Mouse (Mus musculus) CH12.LX (cell line): ENCODE results near the gene Kri1. TPM values are rescaled to one million over a fixed set of nuclear protein-coding genes. Genes with fewer than 3 reads are reported as not detected.

ENCODE experiments used
- DNase-seq: peaks from one replicate; pipeline ENCODE4 v3.0.0-alpha.2; 2013; ENCODE audit errors: extremely low read depth
- H3K27ac ChIP-seq: 2 replicates; pipeline ENCODE4 v1.5.1; 2012; ENCODE audit warnings: low read depth, mild to moderate bottlenecking, control low read depth, moderate library complexity; ENCODE audit not compliant: insufficient read depth
- H3K27me3 ChIP-seq: replicated peaks from 2 replicates; pipeline ENCODE3; 2012; ENCODE audit warnings: inconsistent platforms
- H3K36me3 ChIP-seq, 2 experiments: replicated peaks in 1 of 2; 2 replicates each; pipeline versions ENCODE3 to v1.6.1; 2012; ENCODE audit warnings: inconsistent platforms in 1 of 2, low read length in 1 of 2, mild to moderate bottlenecking in 1 of 2, mixed read lengths in 1 of 2, moderate library complexity in 1 of 2; ENCODE audit not compliant: control insufficient read depth in 1 of 2, insufficient read depth in 1 of 2
- H3K4me1 ChIP-seq, 2 experiments: 2 replicates each; pipeline ENCODE4 v1.6.1; 2012; ENCODE audit warnings: inconsistent platforms in 1 of 2, moderate library complexity in 1 of 2; ENCODE audit not compliant: insufficient read depth in 2 of 2, control insufficient read depth in 1 of 2
- H3K4me2 ChIP-seq: 2 replicates; pipeline ENCODE4 v1.6.1; 2012; ENCODE audit warnings: low read depth, mild to moderate bottlenecking, control low read depth; ENCODE audit not compliant: poor library complexity, insufficient read depth, severe bottlenecking
- H3K4me3 ChIP-seq, 3 experiments: fragments of 150-350 bp in 1 of 3; sonication (generic) in 1 of 3; replicated peaks in 1 of 3; 2 replicates each; pipeline versions ENCODE3 to v1.5.1; 2011 to 2012; ENCODE audit warnings: low read depth in 2 of 3, low read length in 2 of 3, mild to moderate bottlenecking in 2 of 3, moderate library complexity in 2 of 3, control low read depth in 1 of 3, improper control_type of control experiment in 1 of 3, inconsistent platforms in 1 of 3, mixed read lengths in 1 of 3; ENCODE audit not compliant: poor library complexity in 1 of 3
- H3K79me2 ChIP-seq: replicated peaks from 2 replicates; pipeline ENCODE4 v1.6.1; 2012; ENCODE audit warnings: mild to moderate bottlenecking, moderate library complexity; ENCODE audit not compliant: control insufficient read depth, poor library complexity, insufficient read depth, severe bottlenecking; ENCODE audit errors: extremely low read depth
- H3K9ac ChIP-seq: 2 replicates; pipeline ENCODE4 v1.6.1; 2012; ENCODE audit warnings: low read depth, mild to moderate bottlenecking, control low read depth, moderate library complexity; ENCODE audit not compliant: insufficient read depth
- H3K9me3 ChIP-seq: replicated peaks from 2 replicates; pipeline ENCODE3; 2012; ENCODE audit warnings: low read length, inconsistent platforms, mixed read lengths
- BHLHE40 ChIP-seq: IDR thresholded peaks from 2 replicates; pipeline ENCODE4 v1.6.1; 2011; ENCODE audit warnings: mild to moderate bottlenecking, low read depth, low read length, improper control_type of control experiment
- CTCF ChIP-seq, 2 experiments: IDR thresholded peaks in 1 of 2; conservative IDR thresholded peaks in 1 of 2; 2 replicates each; pipeline ENCODE4 v1.5.1; 2011 to 2012; ENCODE audit warnings: low read depth in 2 of 2, low read length in 2 of 2, improper control_type of control experiment in 1 of 2, inconsistent platforms in 1 of 2, mild to moderate bottlenecking in 1 of 2, moderate library complexity in 1 of 2
- E2F4 ChIP-seq: IDR thresholded peaks from 2 replicates; pipeline ENCODE4 v1.6.1; 2011; ENCODE audit warnings: low read depth, low read length, improper control_type of control experiment; ENCODE audit not compliant: insufficient replicate concordance
- ETS1 ChIP-seq: conservative IDR thresholded peaks from 2 replicates; pipeline ENCODE4 v1.6.1; 2012; ENCODE audit warnings: low read depth, mild to moderate bottlenecking, inconsistent platforms, low read length, improper control_type of control experiment, moderate library complexity
- GABPA ChIP-seq: IDR thresholded peaks from 2 replicates; pipeline ENCODE4 v1.6.1; 2012; ENCODE audit warnings: low read depth, low read length, improper control_type of control experiment, inconsistent platforms; ENCODE audit not compliant: insufficient replicate concordance
- HCFC1 ChIP-seq: IDR thresholded peaks from 2 replicates; pipeline ENCODE4 v1.6.1; 2012; ENCODE audit warnings: low read depth, mild to moderate bottlenecking, inconsistent platforms, low read length, improper control_type of control experiment
- JUN ChIP-seq: IDR thresholded peaks from 2 replicates; pipeline ENCODE4 v1.6.1; 2011; ENCODE audit warnings: low read depth, mild to moderate bottlenecking, low read length, improper control_type of control experiment, moderate library complexity; ENCODE audit not compliant: insufficient read depth
- KAT2A ChIP-seq: IDR thresholded peaks from 2 replicates; pipeline ENCODE4 v1.6.1; 2012; ENCODE audit warnings: low read length, improper control_type of control experiment, inconsistent platforms; ENCODE audit not compliant: insufficient replicate concordance
- MAZ ChIP-seq: IDR thresholded peaks from 2 replicates; pipeline ENCODE4 v1.6.1; 2012; ENCODE audit warnings: low read depth, mild to moderate bottlenecking, inconsistent platforms, low read length, improper control_type of control experiment, moderate library complexity
- MXI1 ChIP-seq: IDR thresholded peaks from 2 replicates; pipeline ENCODE4 v1.6.1; 2011; ENCODE audit warnings: mild to moderate bottlenecking, low read depth, low read length, improper control_type of control experiment
- NRF1 ChIP-seq: IDR thresholded peaks from 2 replicates; pipeline ENCODE4 v1.6.1; 2014; ENCODE audit warnings: low read depth, mild to moderate bottlenecking, inconsistent platforms, low read length, improper control_type of control experiment, moderate library complexity
- RAD21 ChIP-seq: IDR thresholded peaks from 2 replicates; pipeline ENCODE4 v1.6.1; 2011; ENCODE audit warnings: low read depth, mild to moderate bottlenecking, low read length, improper control_type of control experiment, moderate library complexity
- RCOR1 ChIP-seq: conservative IDR thresholded peaks from 2 replicates; pipeline ENCODE4 v1.6.1; 2012; ENCODE audit warnings: low read depth, mild to moderate bottlenecking, inconsistent platforms, low read length, improper control_type of control experiment
- SMC3 ChIP-seq: IDR thresholded peaks from 2 replicates; pipeline ENCODE4 v1.6.1; 2011; ENCODE audit warnings: low read depth, low read length, improper control_type of control experiment
- TCF12 ChIP-seq: IDR thresholded peaks from 2 replicates; pipeline ENCODE4 v1.6.1; 2014; ENCODE audit warnings: low read depth, mild to moderate bottlenecking, inconsistent platforms, low read length, improper control_type of control experiment
- UBTF ChIP-seq: IDR thresholded peaks from 2 replicates; pipeline ENCODE4 v1.6.1; 2012; ENCODE audit warnings: low read depth, mild to moderate bottlenecking, inconsistent platforms, low read length, improper control_type of control experiment, moderate library complexity
- dilution Hi-C: fragments of 300-500 bp; cut with MboI; formaldehyde crosslinking; loops from 2 replicates; pipeline ENCODE4 v1.14.3; 2020; ENCODE audit warnings: low sequenced_read_pairs; ENCODE audit not compliant: extremely low pct_unique_long_range_greater_than_20kb, extremely low pct_ligation_motif_present
- in situ Hi-C: fragments of 300-500 bp; cut with MboI; formaldehyde crosslinking; loops from 3 replicates; pipeline ENCODE4 v1.14.3; 2019; ENCODE audit warnings: low sequenced_read_pairs, low pct_ligation_motif_present, low pct_unique_long_range_greater_than_20kb, mixed read lengths
- polyA plus RNA-seq: library from polyadenylated mRNA; unstranded; fragments of >175 nt; gene quantifications from 2 replicates; pipeline ENCODE4 v1.2.1, GENCODE M21; 2012; ENCODE audit warnings: low read depth; ENCODE audit not compliant: insufficient read length
- total RNA-seq, 2 experiments: library from RNA; depleted of rRNA; stranded (reverse); fragments of 300-350 nt in 1 of 2; fragments of >200 nt in 1 of 2; gene quantifications; 2 replicates each; pipeline ENCODE4 v1.2.3; 2012 to 2014

Kri1 gene
- total and polyA plus RNA-seq, 3 experiments, result 28.8 to 57.1 (median 55.5) TPM

DNA sequence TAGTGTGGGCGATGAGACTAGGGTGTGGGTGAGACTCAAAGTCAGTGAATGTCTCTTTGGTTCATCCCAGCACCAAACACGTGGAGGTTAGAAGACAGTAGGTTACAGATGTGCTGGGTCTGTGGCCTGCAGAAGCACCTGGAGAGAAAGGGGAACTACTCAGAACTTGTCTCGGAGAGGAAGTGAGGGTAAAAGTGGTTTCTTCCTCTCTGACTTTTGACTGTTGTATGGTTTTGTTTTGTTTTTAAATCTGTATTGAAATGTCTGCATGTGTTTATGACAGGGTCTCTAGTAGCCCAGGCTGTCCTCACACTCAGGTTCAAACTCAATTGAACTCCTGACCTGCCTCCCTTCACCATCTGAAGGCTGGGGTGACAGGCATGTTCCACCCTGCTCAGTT, 40.3 kb upstream of the Kri1 start (continued):
- TF ChIP-seq HCFC1 (peak; percentile 32; the same call in 1 of the 2 replicates), MAZ (no peak)
- TF ChIP-seq, all 38 proteins: peak for 17

DNA sequence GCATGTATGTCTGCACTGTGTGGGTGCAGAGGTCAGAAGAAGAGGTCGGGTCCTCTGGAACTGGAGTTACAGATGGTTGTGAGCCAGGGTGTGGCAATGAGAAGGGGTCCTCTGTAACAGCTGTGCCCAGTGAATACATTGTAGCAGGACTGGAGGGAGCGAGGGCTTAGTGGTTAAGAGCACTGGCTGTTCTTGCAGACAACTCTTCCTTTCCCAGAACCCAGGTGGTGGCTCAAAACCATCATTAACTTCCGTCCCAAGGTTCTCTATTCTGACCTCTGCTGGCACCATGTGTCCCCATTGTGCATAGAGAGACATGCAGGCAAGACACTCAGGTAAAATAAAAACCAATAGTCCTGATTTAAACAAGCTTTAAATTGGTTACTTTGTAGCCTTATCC, 39.8 kb upstream of the Kri1 start:
- Histone ChIP-seq H3K79me2 (peaks cover 63% of the 10 kb centered on the region), H3K27me3 (no peaks in the 10 kb centered on the region), H3K4me1 (peaks cover 27 to 78% of the 10 kb centered on the region in 2 experiments), H3K36me3 (peaks cover 3 to 41% of the 10 kb centered on the region in 2 experiments), H3K27ac (peak overlapping the region; percentile 79), H3K4me3 (peak overlapping the region in 1 of 3 experiments; percentile 33), H3K9me3 (peaks cover 2% of the 10 kb centered on the region), H3K9ac (0 out of 2 replicates have a peak overlapping the region, but pooled peaks have one; percentile 28), H3K4me2 (peak overlapping the region; percentile 90)
- in situ Hi-C loops, result no loop called here
- no peak for TF ChIP-seq E2F4
- peak in 1 of 2 experiments; percentile 51; a peak in 2 of 4 replicates for TF ChIP-seq CTCF (conservative IDR thresholded peaks at IDR 0.05 in 1 of 2, IDR thresholded peaks at IDR 0.05 in 1 of 2; ENCODE audit: low read depth in 2 of 2, low read length in 2 of 2)
- TF ChIP-seq SMC3, result peak; percentile 45
- TF ChIP-seq NRF1, result no peak
- no peak for TF ChIP-seq JUN
- 0 out of 2 replicates have a peak, but pooled peaks have one; percentile 12 for TF ChIP-seq ETS1
- TF ChIP-seq TCF12, result peak; percentile 18; the same call in 1 of the 2 replicates
- peak; percentile 3 for TF ChIP-seq RAD21
- dilution Hi-C loops, result no loop called here
- DNase-seq, result peak; percentile 73

DNA sequence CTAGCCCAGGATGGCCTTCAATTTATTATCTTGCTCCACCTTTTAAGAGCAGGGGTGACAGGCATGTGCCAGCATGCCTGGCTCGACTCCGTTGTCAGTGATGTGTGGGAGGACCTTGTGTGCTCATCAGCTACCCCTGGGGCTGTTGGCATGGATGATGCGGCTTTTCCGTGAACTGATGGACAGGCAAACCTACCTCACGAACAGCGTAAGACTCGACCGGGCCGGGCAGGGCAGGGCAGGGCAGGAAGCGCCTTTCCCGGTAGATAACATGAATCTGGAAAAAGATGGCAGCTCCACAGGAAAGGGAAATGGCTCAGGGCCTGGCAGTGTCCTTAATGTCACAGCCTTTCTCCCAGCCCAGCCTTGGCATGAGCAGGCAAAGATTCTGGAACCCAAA, 36.5 kb upstream of the Kri1 start:
- H3K4me3 ChIP-seq, result no peak overlapping the region
- H3K4me1 ChIP-seq, result peaks cover 19 to 57% of the 10 kb centered on the region in 2 experiments
- no peak overlapping the region for H3K27ac ChIP-seq
- H3K4me2 ChIP-seq, result no peak overlapping the region
- TF ChIP-seq TCF12 (no peak), RCOR1 (no peak), MXI1 (no peak), UBTF (no peak), KAT2A (no peak), GABPA (no peak), BHLHE40 (0 out of 2 replicates have a peak, but pooled peaks have one; percentile 11)
- DNase-seq, result no peak
- in situ Hi-C loops, result no loop called here
- peaks cover 0 to 24% of the 10 kb centered on the region in 2 experiments for H3K36me3 ChIP-seq
- H3K9ac ChIP-seq, result no peak overlapping the region
- H3K27me3 ChIP-seq, result no peaks in the 10 kb centered on the region
- dilution Hi-C loops, result no loop called here
- H3K79me2 ChIP-seq, result peaks cover 47% of the 10 kb centered on the region
- H3K9me3 ChIP-seq, result peaks cover 3% of the 10 kb centered on the region
